Mouse (Mus musculus): ENCODE measurements around the gene Hoxa4.

Hoxa4 gene

DNA sequence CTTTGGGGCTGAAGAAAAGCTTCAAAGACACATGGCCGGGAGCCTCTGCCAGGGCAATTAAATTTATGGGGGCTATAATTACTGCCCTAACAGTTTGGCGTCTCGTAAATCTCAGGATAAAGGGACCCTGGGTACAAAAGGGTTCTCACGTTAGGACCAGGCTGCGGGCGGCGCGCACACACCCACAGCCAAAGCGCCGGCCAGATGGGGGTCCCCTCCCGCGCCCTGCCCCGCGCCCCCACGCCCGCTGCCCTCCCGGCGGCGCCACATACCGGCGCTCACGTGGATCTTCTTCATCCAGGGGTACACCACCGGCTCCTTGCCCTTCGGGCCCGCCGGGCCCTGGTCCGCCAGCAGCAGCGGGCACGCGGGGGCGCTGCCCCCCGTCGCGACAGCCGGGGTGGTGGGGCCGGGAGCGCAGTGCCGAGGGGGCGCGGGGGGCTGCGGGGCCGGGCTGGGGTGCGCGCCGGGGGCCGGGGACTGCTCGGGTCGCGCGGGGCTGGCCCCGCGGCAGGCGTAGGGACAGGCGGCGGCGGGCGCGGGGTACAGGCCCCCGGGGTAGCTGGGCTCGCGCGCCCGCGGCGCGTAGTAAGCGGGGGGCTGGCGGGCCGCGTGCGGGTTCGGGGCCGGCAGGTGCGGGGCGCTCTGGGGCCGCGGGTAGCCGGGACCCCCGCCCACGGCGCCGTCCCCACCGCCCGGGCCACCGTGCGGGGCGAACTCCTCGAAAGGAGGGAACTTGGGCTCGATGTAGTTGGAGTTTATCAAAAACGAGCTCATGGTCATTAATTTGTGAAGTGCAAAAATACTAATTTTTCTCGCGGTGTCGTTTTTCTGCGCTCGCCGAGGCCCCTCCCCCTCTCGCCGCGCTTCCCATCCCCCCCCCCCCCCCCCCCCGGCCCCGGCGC lies at the start of gene Hoxa4:
TSS of gene Hoxa4 (minus strand) at position 848 of the 905 bp plus-strand sequence.
- DNase-seq (ENCODE audit: low spot score) = no peak

DNA sequence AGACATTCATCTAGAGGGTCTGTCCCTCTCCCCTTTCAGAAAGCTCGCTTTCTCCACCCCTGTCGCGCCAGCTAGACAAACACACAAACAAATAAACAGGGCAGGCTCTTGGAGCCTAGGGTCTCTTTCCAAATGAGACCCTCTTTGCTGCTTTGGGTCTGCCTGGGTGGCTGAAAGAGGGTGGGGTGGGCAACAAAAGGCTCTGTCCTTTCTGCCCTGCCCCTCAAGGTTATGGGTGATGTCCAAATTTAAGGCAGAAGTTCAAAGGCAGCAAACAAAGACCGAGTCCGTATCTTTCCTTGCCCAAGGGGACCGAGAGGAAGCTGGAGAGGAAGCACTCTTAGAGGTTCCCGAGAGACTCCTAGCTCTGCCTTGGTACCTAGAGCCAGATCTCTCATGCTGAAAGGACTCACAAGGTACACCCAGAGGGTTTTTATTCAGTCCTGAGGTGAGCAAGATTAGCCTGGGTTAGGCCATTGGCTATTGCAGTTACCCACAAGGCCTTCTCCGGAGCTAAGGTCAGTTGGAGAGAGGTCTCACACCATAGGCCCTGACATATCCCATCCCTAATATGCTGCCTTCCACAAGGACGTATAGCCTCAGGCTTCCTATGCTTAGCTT lies 49.6 kb upstream of the Hoxa4 start:
- DNase-seq (ENCODE audit: low spot score) = no peak

DNA sequence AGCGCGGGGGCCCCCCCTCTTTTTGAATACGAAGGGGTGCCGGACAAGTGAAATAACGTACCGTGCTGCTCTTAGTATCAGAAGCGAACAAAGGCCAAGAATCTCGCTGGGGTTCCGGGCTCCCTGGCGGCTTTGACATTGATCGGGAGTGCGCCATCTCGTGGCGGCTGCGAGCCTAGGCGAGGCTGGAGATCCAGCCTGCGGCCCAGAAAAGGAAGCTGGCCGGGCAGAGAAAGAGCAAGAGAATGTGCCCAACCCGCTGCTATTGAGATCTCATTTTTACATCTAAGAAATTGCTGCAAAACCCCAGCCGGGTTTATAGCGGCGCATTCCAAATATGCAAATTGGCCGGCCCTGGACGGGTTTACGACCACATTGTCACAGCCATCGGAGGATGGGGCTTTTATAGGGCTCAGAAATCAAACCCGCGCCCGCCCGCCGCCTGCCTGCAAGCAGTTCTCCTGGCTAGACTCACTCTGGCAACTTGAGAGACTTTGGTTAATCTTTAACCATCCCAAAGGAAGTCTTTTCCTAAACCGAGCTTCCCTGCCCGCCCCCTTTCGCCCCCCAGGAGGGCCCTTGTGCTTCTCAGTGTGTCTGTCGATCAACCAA lies 48.9 kb upstream of the Hoxa4 start, which contains the start of gene Hoxa10:
TSS of gene Hoxa10 (minus strand) at position 466 of the 612 bp plus-strand sequence.
- DNase-seq (ENCODE audit: low spot score) = peak; percentile 91

DNA sequence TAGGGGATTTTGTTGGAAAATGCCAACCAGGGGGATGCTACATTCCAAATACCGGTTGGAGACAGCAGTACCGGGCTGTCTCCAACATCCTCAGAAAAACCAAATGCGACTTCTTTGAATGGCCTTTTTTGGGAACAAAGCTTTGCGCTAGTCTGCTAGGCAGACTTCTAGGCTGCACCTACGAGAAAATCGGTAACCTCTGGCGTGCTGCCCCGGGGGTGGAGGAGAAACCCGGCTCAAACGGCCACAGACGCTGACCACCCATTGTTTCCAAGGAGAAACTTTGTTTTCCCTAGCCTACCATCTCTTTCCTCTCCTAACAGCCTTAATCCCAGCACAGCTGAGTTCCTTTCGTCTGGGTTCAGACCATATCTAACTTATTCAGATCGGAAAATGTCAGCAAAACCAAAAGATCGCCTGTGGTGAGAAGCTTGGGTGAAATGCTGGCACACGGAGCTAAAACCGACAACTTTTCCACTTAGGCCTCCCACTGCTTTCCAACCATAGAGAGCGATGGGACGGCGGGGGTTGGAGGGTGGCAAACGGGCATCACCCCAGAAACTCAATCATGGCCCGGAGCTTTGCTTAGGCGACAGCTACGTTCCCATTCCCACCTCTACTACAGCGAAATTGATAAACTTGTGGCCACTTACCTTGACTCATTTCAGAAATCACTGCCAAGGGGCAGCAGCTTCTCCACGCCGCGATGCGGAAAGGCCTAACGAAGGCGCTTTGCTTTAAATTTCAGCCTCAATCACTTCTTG lies 48.3 kb upstream of the Hoxa4 start:
- DNase-seq (ENCODE audit: low spot score) = no peak

DNA sequence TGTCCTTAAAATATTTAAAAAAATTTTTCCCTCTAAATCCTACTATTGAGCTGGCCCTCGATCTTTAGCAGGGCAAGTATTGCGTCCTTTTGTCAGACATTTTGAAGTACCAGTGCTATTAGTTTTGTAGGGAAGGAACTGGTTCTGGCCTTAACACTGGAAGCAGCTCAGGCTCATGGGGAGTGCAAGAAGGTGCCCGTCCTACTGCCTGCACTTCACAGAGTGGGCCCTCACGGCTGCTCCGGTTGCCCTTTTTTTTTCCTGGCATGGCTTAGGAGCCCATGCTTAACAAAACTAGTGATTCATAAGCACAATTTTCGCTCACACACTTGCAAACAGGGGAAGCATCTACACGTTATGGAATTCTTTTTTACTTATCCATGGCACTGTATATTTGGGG lies 47.4 kb upstream of the Hoxa4 start:
- peak; percentile 42 for DNase-seq (ENCODE audit: low spot score)

DNA sequence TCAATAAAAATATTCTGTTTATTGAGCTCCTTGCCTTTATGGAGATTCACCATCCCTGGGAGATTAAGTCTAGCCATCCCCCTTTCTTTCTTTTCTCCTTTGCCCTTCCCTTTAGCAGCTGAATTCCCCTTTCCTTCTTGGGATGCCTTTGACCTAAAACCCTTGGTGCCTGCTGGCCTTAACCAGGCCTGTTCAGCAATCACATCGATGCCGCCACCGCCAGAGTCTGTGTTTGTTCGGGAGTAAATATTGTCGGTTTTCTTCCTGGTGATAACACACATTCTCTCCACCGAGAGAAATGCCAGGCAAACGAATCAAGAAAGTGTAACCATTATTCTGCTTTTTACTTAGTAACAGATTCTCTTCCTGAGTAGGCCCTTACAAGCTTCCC lies 46.6 kb upstream of the Hoxa4 start:
- DNase-seq (ENCODE audit: low spot score) = no peak

DNA sequence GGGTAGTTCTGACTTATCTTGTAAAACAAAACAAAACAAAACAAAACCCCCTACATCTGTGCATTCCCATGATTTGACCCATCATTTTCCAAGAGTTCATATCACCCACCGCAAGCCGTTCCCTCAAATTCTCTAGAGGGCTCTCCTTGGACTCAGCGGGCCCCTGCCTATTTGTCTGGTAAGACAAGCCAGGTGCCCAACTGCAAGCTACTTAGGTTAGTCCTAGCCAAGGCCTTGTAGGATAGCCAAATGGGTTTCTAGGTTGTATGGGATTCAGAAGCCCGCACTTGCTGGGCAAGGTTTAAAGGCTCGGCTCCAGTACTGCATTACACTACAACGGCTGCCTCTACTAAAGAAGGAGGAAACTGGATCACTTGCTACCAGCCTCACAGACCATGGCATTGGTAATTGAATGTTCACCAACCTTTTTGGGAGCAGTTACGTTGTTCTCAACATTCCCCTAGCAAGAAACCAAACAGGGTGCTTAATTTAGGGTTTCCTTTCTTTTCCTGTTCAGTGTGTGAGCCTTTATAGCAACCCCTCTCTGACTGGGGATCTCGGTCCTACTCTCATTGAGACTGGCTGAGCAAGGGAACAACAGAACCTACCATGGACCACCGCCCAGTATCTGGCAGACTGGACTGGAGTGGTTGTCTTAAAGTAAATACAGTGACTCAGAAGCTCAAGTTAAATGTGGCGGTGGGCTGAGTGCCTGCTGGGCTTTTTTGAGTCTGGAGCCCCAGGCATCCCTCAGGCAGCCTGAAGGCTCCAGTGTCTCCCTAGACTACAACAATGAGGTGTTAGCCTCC lies 46.0 kb upstream of the Hoxa4 start:
- no peak for DNase-seq (ENCODE audit: low spot score)

DNA sequence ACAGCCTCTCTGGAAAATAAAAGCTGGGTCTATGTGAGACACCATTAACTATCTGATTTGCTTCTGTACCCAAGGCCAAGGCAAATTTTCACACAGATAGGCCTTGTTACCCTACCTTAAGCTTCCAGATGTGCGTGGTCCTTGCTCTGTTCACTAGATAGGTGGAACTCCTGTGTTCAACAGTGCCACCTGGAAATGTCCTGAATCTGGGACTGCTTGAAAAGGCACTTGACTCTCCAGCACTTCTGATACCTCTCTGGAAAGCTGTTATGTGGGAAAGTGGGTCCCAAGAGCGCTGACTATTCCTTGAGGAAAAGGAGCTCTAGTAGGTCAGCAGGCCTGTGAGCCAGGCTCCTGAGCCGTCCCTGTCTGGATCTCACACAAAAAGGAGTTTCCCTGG lies 45.3 kb upstream of the Hoxa4 start:
- no peak for DNase-seq (ENCODE audit: low spot score)

DNA sequence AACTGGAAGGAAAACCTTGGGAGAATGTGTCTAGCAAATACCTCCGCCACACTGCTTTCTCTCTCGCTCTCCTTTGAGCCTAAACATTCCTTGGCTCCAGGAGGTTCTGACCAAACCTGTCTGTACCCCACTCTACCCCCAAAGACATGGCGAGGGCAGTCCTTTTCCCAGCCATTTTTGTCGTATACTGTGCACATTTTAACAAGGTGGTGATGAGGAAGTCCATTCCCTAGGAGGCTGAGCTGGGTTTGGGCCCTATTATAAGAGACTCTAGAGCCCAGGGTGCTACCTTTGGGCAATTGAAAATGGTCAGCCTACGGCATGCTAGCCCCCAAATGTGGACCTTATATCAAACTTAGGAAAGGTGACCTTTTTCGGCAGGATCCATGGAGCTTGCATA lies 44.3 kb upstream of the Hoxa4 start:
- DNase-seq (ENCODE audit: low spot score) = no peak

DNA sequence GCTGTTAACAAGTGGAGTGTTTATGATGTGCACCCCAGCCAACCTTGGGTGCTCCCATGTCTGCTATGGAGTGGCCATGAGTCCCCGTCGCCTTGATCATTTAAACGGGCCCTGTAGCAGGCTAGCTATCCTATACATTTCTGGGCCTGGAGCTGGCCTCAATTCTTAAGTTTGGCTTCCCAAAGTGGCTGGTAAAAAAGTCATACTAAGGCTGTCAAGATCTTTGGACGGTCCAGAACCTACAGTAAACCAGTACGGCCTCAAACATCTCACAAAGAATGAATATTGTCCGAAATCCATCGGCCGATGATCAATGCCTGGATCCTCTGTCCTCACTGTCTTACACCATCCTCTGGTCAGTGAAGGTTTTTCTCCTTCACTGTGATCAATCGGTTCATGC lies 43.7 kb upstream of the Hoxa4 start:
- no peak for DNase-seq (ENCODE audit: low spot score)

DNA sequence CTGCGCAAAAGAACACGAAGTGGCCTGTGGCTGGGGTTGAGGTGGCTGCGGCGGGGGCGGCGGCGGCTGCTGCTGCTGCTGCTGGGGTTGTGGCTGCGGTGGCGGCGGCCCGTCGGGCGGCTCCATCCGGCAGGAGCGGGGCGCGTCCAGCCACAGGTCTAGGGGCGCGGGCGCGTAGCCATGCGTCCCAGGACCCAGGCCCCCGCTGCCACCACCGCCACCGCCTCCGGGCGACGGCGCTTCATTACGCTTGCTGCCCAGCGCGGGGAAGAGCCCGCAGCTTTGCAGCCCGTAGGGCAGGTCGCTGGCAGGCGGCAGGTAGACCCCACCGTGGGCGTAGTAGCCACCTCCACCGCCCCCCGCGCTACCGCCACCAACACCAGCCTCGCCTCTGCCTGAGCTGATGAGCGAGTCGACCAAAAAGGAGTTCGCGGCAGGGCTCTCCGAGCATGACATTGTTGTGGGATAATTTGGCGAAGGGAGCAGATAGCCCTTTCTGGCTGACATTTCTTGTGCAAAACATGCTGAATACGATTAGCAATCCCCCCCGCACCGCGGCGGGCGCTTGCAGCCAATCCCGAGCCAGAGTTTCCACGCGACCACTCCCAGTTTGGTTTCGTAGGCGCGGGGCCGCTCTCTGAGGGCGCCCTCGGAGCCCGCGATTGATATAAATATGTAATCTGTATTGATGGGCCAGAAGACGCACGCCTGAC lies 43.0 kb upstream of the Hoxa4 start:
- no peak for DNase-seq (ENCODE audit: low spot score)

DNA sequence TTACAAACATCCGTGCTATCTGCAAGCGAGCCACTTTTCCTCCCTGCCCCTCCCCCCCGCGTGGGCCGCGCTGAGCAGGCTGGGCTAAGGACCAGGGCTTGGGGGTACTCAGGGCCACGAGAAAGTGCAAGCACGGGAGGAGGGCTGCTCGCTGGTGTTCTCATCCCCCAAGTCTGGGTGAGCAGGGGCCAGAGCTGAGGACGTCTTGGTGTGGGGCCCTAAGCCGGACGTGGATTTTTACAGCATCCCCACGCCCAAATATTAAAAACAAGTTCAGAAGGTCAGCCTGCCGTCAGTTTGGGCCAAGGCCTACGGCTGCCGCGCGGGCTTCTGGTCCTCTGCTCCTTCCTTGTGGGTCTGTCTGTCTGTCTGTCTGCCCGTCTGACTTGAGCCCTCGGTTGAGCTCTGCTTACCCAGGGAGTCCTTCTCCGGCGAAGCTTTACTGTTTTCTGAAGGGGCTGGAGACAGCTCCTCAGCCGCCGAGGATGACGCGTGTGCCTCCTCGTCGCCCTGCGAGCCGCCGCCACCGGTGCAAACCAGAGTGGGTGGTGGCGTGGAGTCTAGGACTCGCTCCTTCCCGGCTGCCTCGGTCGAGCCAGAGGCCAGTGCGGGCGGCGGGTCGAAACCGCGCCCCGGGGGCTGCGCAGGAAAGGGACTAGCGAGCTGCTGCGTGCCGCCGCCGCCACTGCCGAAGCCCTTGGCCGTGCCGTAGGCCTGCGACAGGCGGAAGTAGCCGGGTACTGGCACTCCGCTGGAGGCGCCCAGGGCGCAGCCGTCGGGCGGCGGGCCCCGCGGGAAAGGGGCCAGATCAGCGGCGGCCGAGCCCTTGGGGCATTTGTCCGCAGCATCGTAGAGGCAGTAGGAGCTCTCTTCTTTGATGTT lies 42.2 kb upstream of the Hoxa4 start:
- no peak for DNase-seq (ENCODE audit: low spot score)

DNA sequence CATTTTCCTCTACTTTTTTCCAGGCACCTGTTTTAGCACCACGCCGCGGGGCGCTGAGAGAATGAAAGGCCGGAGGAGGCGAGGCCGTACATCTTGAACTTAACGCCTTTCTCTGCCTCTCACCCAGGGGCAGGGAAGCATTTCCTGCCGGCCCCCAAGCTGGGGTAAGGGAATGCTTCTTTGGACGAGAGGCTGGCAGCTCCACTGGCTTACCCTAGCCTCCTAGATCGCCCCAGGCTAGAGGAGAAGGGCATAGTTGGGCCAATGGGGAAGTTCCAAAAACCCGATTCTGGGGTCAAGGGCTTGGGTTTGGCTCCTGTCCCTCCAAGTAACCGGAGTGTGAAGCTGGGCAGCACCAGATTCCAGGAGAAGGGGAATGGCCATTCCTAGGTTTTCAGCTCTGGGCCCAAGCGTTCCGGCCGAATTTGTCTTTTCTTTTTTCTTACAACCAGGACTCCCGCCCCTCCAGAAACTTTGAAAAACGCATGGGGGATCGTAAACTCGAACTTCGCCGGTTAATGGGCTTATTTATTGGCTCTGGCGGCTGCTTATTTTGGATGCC lies 41.5 kb upstream of the Hoxa4 start:
- no peak for DNase-seq (ENCODE audit: low spot score)

DNA sequence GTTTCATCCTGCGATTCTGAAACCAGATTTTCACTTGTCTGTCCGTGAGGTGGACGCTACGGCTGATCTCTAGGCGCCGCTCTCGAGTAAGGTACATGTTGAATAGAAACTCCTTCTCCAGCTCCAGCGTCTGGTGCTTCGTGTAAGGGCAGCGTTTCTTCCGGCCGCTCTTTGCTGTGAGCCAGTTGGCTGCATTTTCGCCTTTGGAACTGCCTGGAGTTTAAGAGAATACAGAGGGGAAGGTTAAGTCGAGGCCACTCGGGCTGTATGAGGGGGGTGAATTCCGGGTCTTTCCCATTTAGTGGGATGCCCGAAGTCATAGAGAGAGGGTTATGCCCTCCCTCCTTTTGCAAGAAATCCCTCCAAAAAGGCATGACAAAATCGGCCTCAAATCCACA lies 41.0 kb upstream of the Hoxa4 start:
- no peak for DNase-seq (ENCODE audit: low spot score)

DNA sequence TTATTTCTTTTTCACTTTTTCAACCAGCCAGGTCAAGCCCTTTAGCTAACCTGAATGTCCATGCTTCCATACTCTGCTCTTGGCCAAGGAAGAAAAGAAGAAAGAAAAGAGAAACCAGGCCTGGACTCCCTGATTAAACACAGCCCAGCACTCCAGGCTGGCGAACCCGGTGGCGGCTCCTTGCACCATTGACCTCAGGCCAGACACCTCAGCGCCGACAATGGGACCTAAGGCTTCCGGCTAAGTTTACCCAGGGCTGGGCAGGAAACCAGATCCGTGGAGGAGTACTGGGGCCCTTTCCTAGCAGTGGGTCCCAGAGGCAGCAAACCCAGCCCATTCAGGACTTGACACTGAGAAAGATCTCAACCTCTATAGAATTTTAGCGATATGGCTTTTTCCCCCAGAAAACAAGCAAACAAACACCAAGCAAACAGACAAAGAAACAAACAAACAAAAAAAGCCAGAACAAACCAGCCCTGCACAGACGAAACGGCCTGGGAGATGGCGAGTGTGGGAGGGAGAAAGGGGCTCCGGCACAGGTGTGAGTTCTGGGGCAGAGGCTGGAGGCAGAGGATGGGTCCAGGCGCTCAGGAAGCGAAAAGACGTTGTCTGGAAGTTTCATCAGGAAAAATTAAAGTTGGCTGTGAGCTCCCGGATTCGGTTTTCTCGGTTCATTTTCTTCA lies 40.5 kb upstream of the Hoxa4 start:
- no peak for DNase-seq (ENCODE audit: low spot score)

DNA sequence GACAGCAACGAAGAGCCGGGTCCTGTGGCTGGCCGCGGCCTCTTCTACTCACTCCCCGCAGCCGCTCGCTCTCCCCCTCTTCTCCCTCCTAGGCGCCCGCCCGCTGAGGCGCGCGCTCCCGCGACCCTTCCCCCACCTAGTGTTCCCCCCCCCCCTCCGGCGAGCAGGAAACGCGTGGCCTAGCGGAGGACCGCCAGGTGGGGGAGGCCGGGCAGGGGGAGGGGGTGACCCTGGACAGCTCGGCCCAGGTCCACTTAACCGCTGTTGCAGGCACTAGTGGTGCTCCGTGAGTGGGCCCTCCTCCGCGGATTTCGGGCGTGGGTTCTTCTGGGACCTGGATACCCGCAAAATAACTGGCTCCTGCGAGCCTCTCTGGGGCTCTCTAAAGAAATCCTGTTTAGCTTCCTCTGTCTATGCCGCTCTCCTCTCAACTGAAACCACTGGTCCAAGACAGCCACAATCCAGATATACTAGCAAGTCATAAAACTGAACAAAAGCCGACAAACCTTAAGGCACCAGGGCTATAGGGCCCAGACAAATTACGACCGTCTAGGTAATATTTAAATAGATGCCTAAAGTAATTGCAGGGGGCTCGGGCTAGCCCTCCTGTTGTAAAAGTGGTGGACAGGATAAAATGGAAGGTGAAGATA lies 39.1 kb upstream of the Hoxa4 start, which contains the start of gene Hoxa9:
TSS of gene Hoxa9 (minus strand) at position 574 of the 650 bp plus-strand sequence.
- no peak for DNase-seq (ENCODE audit: low spot score)

DNA sequence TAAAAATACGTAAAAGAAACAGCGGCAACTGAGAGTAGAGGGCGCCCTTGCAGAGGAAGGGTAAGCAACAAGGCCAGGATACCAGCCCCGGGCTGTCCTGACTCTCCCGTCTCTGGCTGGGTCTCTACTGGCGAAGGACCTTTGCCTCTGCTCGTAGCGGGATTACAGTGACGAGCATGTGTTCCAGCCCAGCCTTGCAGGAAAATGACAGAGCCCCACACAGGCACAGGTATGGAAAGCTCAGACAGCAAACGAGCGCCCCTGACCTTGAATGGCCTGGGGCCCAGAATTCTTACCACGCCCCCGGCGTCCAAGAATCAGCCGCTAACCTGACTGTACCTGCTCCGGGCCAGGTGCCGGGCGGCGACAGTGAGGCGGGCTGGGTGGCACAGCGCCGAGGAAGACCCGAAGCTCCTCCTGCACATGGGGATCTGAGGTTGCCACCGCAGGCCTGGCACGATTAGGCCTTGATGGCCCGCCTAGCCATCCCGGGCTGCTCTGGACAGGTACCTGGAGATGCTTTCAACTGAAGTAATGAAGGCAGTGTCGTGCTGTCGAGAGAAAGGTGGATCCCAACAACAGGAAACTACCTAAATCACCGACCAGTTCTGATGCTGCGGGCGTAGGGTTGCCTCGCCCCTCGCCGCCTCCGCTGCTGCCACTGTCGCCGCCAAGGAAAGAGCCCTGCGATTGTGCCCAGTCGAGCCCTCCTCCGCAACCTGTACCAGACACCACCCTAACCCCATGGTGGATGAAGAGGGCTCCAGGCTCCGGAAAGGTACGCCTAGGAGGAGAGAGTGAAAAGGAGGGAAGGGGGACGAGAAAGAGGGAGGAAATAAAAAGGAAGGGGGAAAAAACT lies 38.2 kb upstream of the Hoxa4 start:
- no peak for DNase-seq (ENCODE audit: low spot score)

All from retina, embryonic 14.5 days (tissue).